Mouse (Mus musculus) neural tube, embryonic 13.5 days (tissue): ENCODE results near the gene Peli1. TPM values are rescaled to one million over a fixed set of nuclear protein-coding genes. Genes with fewer than 3 reads are reported as not detected.
"Not testable (repeated sequence)": the region's sequence is repeated elsewhere in the genome, so short reads cannot be mapped to it uniquely, and the experiment has no call there.

Experiments
- ATAC-seq: fragments of 200-750 bp; cut with Nextera tagmentation; 2 replicates; pipeline ENCODE4 v1.8.0; 2017; ENCODE audit warnings: low read depth, mild to moderate bottlenecking, moderate TSS enrichment, moderate library complexity
- H3K27ac ChIP-seq: fragments of 300-500 bp; sonication (generic); replicated peaks from 2 replicates; pipeline ENCODE4 v1.5.1; 2015; ENCODE audit warnings: moderate library complexity, mild to moderate bottlenecking, inconsistent platforms
- H3K27me3 ChIP-seq: fragments of 300-500 bp; sonication (generic); 2 replicates; pipeline ENCODE4 v1.6.1; 2015; ENCODE audit warnings: mild to moderate bottlenecking, inconsistent platforms
- H3K36me3 ChIP-seq: fragments of 300-500 bp; sonication (generic); 2 replicates; pipeline ENCODE4 v1.6.1; 2015; ENCODE audit warnings: mild to moderate bottlenecking, inconsistent platforms
- H3K4me1 ChIP-seq: fragments of 300-500 bp; sonication (generic); replicated peaks from 2 replicates; pipeline ENCODE4 v1.6.1; 2015; ENCODE audit warnings: inconsistent platforms
- H3K4me2 ChIP-seq: fragments of 300-500 bp; sonication (generic); 2 replicates; pipeline ENCODE4 v1.6.1; 2015; ENCODE audit warnings: inconsistent platforms, mild to moderate bottlenecking, moderate library complexity
- H3K4me3 ChIP-seq: fragments of 300-500 bp; sonication (generic); 2 replicates; pipeline ENCODE4 v1.5.1; 2015; ENCODE audit warnings: mild to moderate bottlenecking, inconsistent platforms
- H3K9ac ChIP-seq: fragments of 300-500 bp; sonication (generic); 2 replicates; pipeline ENCODE4 v1.6.1; 2015; ENCODE audit warnings: moderate library complexity, mild to moderate bottlenecking, inconsistent platforms
- H3K9me3 ChIP-seq: fragments of 300-500 bp; sonication (generic); 2 replicates; pipeline ENCODE4 v1.6.1; 2016; ENCODE audit warnings: inconsistent platforms
- WGBS: fragments of 180-500 bp; shearing (Covaris S2); methylation state at CpG from one replicate; pipeline ENCODE4 v1.1.7; 2015; 5-methylcytosine and 5-hydroxymethylcytosine counted together
- polyA plus RNA-seq: library from polyadenylated mRNA; unstranded; fragments of >200 nt; fragmentation: Nextera tagmentation; extraction: Ambion mirVana; gene quantifications from 2 replicates; pipeline ENCODE4 v1.2.1, GENCODE M21; 2015

The Peli1 gene
- polyA plus RNA-seq, 1 experiment from 2014 or later = 87.1 TPM

DNA sequence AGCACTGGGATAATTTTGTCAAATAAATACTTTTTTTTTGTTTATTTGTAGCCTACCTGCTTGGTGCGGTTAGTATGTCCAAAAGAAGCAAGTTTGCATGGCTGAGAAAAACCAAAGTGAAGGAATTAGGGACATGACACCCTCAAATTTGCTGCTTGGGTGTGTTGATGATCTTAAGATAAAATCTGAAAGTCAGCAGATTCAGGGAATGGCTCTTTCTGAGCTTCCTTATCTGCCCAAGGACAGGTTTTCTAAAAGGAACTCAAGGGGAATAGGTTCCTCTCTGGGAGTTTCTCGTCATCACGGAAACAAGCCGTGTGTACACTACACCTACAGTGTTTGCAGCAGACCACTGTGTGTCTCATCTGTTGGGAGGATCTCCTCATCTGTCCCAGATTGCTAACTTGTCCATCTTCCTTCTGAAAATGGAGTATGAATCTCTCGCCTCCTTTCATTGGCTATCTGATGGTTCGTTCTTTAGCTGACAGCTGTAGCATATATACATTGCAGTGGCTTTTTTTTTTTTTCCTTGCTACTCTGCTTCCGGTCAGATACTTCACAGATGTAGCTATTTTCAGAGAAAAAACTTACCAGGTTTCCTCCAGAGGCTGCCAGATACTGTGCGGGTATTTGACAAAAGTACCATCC, 88.0 kb downstream of the Peli1 start:
- 91% methylated on average over 8 of the region's 8 CpGs for WGBS
- Histone ChIP-seq H3K27me3 (no peaks in the 10 kb centered on the region), H3K4me1 (no peaks in the 10 kb centered on the region), H3K9me3 (no peaks in the 10 kb centered on the region), H3K4me2 (no peak overlapping the region), H3K4me3 (no peak overlapping the region), H3K36me3 (no peaks in the 10 kb centered on the region), H3K27ac (no peak overlapping the region), H3K9ac (no peak overlapping the region)
- no peak for ATAC-seq

- not testable (repeated sequence) for H3K36me3 ChIP-seq, H3K4me2 ChIP-seq, H3K27me3 ChIP-seq, H3K4me3 ChIP-seq, H3K4me1 ChIP-seq, ATAC-seq, H3K27ac ChIP-seq, H3K9me3 ChIP-seq, H3K9ac ChIP-seq
- WGBS = 92% methylated on average over 8 of the region's 9 CpGs
These were observed 88.8 kb downstream of the Peli1 start for GRCm38 (mm10) chr11:21179873-21180272.

DNA sequence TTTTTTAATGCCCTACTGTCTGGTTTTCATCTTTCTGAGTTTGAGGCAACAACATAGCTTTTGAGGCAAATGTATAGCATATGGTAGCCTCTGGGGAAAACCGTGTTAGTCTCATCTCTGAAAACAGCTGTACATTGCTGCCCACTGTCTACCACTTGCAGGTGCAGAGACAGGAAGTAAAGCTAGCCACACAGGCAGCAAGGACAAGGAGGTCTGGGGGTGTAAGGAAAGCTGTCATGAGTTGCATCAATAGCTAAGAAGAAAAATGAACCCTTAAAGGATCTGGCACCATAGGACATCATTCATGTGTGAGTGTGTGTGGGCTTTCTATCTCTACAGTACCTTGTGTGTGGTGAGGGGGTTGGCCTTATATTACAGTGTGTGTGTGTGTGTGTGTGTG, 89.6 kb downstream of the Peli1 start:
- WGBS = 56% methylated on average over 1 of the region's 1 CpGs

GRCm38 (mm10) chr11:21181616-21182015, 90.5 kb downstream of the Peli1 start:
- no peak overlapping the region for H3K4me2 ChIP-seq
- 90% methylated on average over 2 of the region's 2 CpGs for WGBS
- no peak for ATAC-seq
- H3K27ac ChIP-seq = no peak overlapping the region
- no peak overlapping the region for H3K9ac ChIP-seq
- H3K36me3 ChIP-seq = no peaks in the 10 kb centered on the region
- 0 out of 2 replicates have a peak, but pooled peaks cover 2% of the 10 kb centered on the region for H3K9me3 ChIP-seq
- H3K4me1 ChIP-seq = no peaks in the 10 kb centered on the region
- no peaks in the 10 kb centered on the region for H3K27me3 ChIP-seq
- no peak overlapping the region for H3K4me3 ChIP-seq

More for the DNA sequence above, 89.6 kb downstream of the Peli1 start:
- no peaks in the 10 kb centered on the region for H3K36me3 ChIP-seq
- no peak overlapping the region for H3K4me2 ChIP-seq
- H3K9ac ChIP-seq = no peak overlapping the region
- 0 out of 2 replicates have a peak, but pooled peaks cover 2% of the 10 kb centered on the region for H3K9me3 ChIP-seq
- no peak for ATAC-seq
- no peaks in the 10 kb centered on the region for H3K27me3 ChIP-seq
- H3K27ac ChIP-seq = no peak overlapping the region
- no peak overlapping the region for H3K4me3 ChIP-seq
- no peaks in the 10 kb centered on the region for H3K4me1 ChIP-seq

- H3K27ac ChIP-seq = no peak overlapping the region
These were observed 91.6 kb downstream of the Peli1 start for GRCm38 (mm10) chr11:21182709-21183108.

GRCm38 (mm10) chr11:21191821-21192220, 100.7 kb downstream of the Peli1 start:
- H3K27me3 ChIP-seq, ATAC-seq, H3K4me3 ChIP-seq, H3K9me3 ChIP-seq, H3K4me2 ChIP-seq, H3K9ac ChIP-seq, H3K4me1 ChIP-seq, H3K36me3 ChIP-seq, H3K27ac ChIP-seq: not testable (repeated sequence)
- 88% methylated on average over 8 of the region's 8 CpGs for WGBS

More at GRCm38 (mm10) chr11:21182709-21183108, 91.6 kb downstream of the Peli1 start:
- no peaks in the 10 kb centered on the region for H3K36me3 ChIP-seq
- H3K9me3 ChIP-seq = 0 out of 2 replicates have a peak, but pooled peaks cover 2% of the 10 kb centered on the region
- H3K4me2 ChIP-seq = no peak overlapping the region
- no peaks in the 10 kb centered on the region for H3K4me1 ChIP-seq
- WGBS = 74% methylated on average over 1 of the region's 1 CpGs
- no peak overlapping the region for H3K4me3 ChIP-seq
- no peak for ATAC-seq
- H3K9ac ChIP-seq = no peak overlapping the region
- H3K27me3 ChIP-seq = no peaks in the 10 kb centered on the region

DNA sequence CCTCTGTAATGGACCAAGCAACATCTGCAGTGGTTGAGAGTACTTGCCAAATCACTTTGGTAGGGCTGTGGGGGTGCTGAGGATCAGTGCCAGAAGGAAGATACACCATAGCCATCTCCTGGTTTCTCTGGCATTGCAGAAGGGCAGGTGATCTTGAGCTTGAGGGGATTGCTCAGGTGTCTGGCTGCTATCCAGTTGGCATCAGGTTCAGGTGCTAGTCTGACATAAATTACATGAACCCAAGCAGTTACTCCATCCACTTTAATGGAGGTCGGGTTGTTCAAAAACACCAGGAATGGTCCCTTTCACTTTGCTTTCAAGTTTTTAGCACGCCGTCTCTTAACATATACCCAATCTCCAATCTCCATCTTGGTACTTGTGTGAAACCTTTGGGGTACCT, 103.8 kb downstream of the Peli1 start:
- Histone ChIP-seq H3K4me3 (no peak overlapping the region), H3K36me3 (no peaks in the 10 kb centered on the region), H3K27me3 (no peaks in the 10 kb centered on the region), H3K4me1 (no peaks in the 10 kb centered on the region), H3K9ac (no peak overlapping the region), H3K9me3 (no peaks in the 10 kb centered on the region), H3K4me2 (no peak overlapping the region), H3K27ac (no peak overlapping the region)
- WGBS = 92% methylated on average over 3 of the region's 3 CpGs
- no peak for ATAC-seq

Other genes with a start within 250 kb of the Peli1 start
- gene Vps54, start 148.0 kb downstream of the Peli1 start, polyA plus RNA-seq = 11.0 and 11.7 TPM in 2 replicates